Mouse (Mus musculus) activated CD4-positive, CD25-positive, alpha-beta regulatory T cell, adult 4 months (primary cell): ENCODE results near the gene Stk32c. TPM values are rescaled to one million over a fixed set of nuclear protein-coding genes. Genes with fewer than 3 reads are reported as not detected.

Source experiments
- ATAC-seq: one replicate; pipeline ENCODE4 v1.8.0; 2017
- polyA plus RNA-seq, 2 experiments: library from polyadenylated mRNA; unstranded; fragments of 100-300 nt; shearing (Covaris generic); gene quantifications; one replicate each; pipeline ENCODE4 v1.2.1; 2017

The Stk32c gene
- polyA plus RNA-seq, 2 experiments from 2014 or later, result 0.42 to 0.46 TPM

- ATAC-seq, result no peak
These were observed 122.9 kb downstream of the Stk32c start for GRCm38 (mm10) chr7:139089892-139090874.

DNA sequence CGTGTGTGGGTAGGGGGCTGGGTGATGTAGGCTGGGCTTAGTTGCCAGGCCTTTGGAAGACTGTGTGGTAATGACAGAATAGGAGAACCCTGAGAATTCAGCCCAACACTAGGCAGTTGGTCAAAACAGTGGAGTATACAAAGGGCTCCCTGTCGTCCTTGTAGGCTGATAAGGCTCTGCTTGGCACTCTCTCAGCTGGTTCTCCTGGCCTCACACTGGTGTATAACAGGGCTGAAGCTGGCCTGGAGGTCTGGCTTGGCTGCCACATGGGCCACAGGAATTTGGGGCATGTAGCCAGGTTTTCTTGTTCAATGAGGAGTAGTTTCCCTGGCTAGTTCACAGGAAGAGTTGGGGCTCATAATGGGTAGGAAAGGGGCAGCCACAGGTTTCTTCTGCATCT is 125.3 kb downstream of the Stk32c start:
- no peak for ATAC-seq

- no peak for ATAC-seq
These were observed 126.6 kb downstream of the Stk32c start for GRCm38 (mm10) chr7:139086195-139087158.

GRCm38 (mm10) chr7:139085629-139086194 is 127.4 kb downstream of the Stk32c start, which contains the start of gene Dpysl4:
Dpysl4 (plus strand) TSS chr7:139086001.
- ATAC-seq, result no peak

DNA sequence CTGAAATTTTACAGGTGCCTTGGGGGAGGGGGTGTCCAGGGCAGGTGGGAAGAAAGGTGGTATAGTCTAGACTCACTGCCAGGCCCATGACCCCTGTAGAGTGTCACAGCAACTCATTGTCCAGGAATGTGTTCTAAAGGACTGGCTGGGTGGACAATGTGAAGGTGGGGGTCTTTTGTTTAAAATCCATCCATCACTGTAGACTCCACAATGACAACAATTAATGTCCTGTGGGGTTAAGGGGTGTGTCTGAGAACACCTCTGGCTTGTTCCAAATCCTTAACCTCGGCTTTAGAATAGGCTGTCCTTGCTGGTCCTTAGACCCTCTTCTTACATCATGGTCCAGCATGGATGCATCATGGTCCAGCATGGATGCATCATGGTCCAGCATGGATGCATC is 128.8 kb downstream of the Stk32c start:
- ATAC-seq, result no peak

DNA sequence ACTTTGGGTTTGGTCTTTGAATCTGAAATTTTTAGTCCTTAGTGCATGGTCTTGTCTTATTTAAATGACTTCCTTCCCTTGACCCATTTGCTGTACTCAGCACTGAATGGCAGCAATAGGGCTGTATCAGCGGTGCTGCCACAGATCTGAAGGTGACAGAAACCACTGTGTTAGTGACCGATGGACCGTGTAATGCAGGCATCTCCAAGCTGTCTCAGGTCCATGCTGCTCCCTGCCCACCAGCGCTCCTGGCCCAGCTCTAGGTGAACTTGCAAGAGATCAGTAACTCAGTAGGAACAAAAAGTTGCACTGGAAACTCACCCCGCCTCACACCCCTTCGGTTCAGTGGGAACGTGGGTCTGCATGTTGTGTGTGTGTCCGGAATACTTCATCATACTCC is 130.8 kb downstream of the Stk32c start:
- no peak for ATAC-seq

DNA sequence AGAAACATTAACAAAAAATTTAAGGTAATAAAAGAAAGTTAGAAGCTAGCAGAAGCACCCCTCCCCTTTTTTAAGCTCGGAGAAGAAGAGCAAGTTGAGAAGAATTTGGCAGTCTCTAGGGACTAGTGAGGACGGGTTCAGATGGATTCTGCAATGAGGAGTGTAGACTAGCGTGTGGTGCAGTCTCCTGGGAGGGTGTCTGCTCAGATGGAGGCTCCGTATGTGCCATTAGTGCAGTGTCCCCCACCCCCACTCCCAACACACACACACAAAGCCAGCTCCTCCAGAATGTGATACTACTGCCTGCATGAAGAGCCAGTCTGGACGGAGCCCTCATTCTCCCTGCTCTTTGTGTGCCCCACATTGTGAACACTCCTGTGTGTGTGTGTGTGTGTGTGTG is 131.9 kb downstream of the Stk32c start:
- ATAC-seq, result no peak

DNA sequence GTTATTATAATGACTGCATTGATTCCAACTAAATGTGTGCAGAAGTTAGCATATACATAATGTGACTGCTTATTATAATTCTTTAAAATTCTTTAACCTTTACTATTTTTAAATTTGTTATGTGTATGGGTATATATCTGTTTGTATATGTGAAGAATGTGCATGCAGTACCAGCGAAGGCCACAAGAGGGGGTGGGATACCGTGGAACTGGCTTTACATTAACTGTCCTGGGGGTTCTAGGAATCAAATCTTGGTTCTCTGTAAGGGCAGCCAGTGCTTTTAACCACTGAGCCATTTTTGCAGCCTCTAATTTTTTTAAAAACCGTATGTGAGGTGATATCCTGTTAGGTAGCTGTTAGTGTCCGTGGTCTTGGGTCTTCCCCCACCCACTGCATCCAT is 132.4 kb downstream of the Stk32c start:
- ATAC-seq, result no peak

DNA sequence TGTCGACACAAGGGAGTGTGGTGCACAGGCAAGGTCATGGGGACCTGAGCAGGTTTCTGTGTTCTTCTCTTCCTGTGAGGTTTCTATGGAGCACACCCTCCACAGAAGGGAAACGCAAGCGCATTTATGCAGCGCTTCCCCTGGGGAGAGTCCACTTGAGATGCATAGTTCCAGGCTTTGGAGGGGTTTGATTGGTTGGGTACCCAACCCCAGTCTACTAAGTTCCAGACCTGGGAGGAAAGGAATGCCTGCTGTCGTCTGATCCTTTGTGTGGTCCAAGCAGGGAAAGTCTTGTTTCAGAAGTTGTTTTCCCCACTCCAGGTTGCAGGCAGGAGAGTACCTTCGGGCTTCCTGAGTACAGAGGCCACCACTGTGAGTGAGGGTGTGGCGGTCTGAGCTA is 134.0 kb downstream of the Stk32c start:
- ATAC-seq, result no peak

- no peak for ATAC-seq
These were observed 134.9 kb downstream of the Stk32c start for GRCm38 (mm10) chr7:139078181-139078580.

- ATAC-seq, result no peak
These were observed 135.8 kb downstream of the Stk32c start for GRCm38 (mm10) chr7:139077283-139077682.

DNA sequence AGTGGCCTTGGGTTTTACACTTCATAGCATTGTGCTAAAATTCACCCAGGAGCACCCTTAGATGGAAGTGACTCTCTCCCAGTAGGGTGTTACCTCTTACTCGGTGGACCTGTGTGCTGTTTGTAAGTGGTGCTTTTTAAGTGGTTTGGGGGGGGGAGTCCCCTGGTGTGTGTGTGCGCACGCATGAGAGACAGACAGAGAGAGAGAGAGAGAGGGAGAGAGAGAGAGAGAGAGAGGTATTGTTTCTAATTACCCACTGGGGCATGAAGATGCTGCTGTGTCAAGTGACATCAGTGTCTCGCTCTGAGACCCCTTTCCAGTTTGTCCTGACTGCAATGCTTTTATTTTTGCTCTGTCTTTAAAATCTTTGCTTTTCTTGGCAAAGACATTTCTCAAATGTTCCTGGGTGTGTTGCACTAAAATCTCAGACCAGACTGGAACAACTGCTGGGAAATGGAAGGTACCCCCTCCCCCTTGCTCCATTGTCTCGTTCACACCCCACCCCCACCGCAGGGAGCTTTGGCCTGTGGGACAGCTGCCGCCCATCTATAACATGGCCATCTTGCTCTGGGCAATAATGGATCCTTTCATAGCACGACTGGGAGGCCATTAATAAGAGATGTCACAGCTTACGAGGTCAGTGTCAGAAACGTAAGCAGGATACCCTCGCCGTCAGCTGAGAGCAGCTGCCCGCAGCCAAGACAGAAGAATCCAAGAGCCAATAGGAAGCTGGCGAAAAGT is 137.9 kb downstream of the Stk32c start:
- no peak for ATAC-seq

GRCm38 (mm10) chr7:139074189-139074588 is 138.9 kb downstream of the Stk32c start:
- ATAC-seq, result no peak

GRCm38 (mm10) chr7:139068182-139068623 is 144.9 kb downstream of the Stk32c start:
- ATAC-seq, result peak; percentile 54

DNA sequence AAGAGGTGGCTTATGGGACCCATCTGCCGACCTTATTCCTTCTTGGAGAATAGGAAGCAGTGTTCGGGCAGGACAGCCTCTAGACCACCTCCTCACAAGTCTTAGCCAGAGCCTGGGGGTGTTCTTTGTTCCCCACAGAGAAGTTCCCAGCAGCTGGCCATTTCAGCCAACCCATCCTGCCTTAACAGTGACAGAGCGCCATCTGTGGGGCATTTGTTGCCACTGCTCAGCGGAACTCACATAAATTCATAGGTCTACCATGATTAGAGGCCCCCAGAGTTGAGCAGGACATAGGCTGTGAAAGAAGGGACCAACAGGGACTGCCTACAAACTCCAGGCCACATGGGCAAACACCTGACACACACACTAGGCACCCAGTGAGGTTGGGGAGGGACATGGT is 149.7 kb downstream of the Stk32c start:
- ATAC-seq, result no peak

Other genes starting within 250 kb of the Stk32c start
- gene Dpysl4, start 127.3 kb downstream of the Stk32c start, polyA plus RNA-seq, result not detected
- 1 to 10 TPM; 1.2 to 1.8 TPM for gene Lrrc27, start 319 bp downstream of the Stk32c start, polyA plus RNA-seq
- gene Pwwp2b, start 35.2 kb upstream of the Stk32c start, polyA plus RNA-seq, result 1 to 10 TPM; 2.3 to 2.9 TPM
- gene Inpp5a, start 175.8 kb upstream of the Stk32c start, polyA plus RNA-seq, result 1 to 10 TPM; 4.8 to 6.5 TPM